ENCODE assay signal across 15 mouse cellular contexts in the genomic region with DNA sequence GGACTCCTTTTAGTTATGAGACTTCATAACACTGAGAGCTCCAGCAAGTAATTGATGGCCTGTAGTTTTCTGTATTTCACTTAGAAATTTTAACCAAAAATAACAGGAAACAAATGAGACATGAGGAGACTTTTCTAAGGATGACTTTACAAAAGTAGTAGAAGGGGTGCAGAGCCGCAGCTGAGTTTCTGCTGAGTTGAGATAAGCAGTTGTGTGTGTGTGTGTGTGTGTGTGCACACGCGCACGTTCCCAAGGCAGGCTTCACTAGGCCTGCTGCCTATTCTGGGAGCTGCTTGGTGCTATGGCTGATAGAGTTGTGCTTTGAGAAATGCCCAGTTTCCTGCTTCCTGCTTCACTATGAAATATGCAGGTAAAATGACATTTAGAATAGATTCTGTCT. TPM values are rescaled to one million over a fixed set of nuclear protein-coding genes. Genes with fewer than 3 reads are reported as not detected.
A peak's percentile ranks its signal among the peaks of the same experiment; 100 is the strongest.
DNase-seq lines count a peak whose midpoint lies in the region; ATAC-seq and TF ChIP-seq lines count a peak whose summit lies in the region.
"Had no signal": no experiment of that assay in that cellular context is flagged by ENCODE, and none has a peak within 500 bp of the region (broad histone marks: within the 10 kb centered on the region; RNA-seq: fewer than 3 reads in every experiment).

No protein-coding gene starts in this region.

- H3K36me3 ChIP-seq in heart, embryonic 11.5 days (ENCODE audit: control insufficient read depth, insufficient read depth, low read length): no peaks in the 10 kb centered on the region
- no peaks in the 10 kb centered on the region for H3K36me3 ChIP-seq in heart, adult 2 months (ENCODE audit: control insufficient read depth, insufficient read depth, low read length)
- no peaks in the 10 kb centered on the region for H3K36me3 ChIP-seq in liver, embryonic 11.5 days (ENCODE audit: control insufficient read depth, insufficient read depth, low read length)
- H3K36me3 ChIP-seq in stomach, embryonic 16.5 days (ENCODE audit: control insufficient read depth, insufficient read depth, low read length): no peaks in the 10 kb centered on the region
- H3K36me3 ChIP-seq: forebrain, embryonic 10.5 days had no signal

- intact Hi-C loops in heart, adult 2 months (cut with DNase I): no loop called here

- no peak for TF ChIP-seq EP300 in heart, adult 2 months (IDR thresholded peaks at IDR 0.05; ENCODE audit: insufficient read depth, low read depth, low read length)

- TF ChIP-seq CTCF in heart, adult 2 months (IDR thresholded peaks at IDR 0.05): no peak

- ATAC-seq in heart, embryonic 11.5 days (replicated peaks; ENCODE audit: insufficient number of reproducible peaks, low FRiP score, low TSS enrichment): peak; percentile 90
- peak; percentile 98 for ATAC-seq in liver, embryonic 11.5 days (replicated peaks; ENCODE audit: low FRiP score)
- peak; percentile 53; the same call in 1 of the 2 replicates for ATAC-seq in stomach, embryonic 16.5 days (ENCODE audit: insufficient read depth, low FRiP score)
- ATAC-seq: hindbrain, postnatal 0 days had no signal

- H3K4me2 ChIP-seq in heart, embryonic 11.5 days: no peak overlapping the region; the same call in 1 of the 2 replicates
- peak overlapping the region; percentile 41 for H3K4me2 ChIP-seq in liver, embryonic 11.5 days
- H3K4me2 ChIP-seq in stomach, embryonic 16.5 days (ENCODE audit: low read depth, low read length): no peak overlapping the region

- TF ChIP-seq POLR2A in heart, adult 2 months (IDR thresholded peaks at IDR 0.05; ENCODE audit: insufficient read depth, low read depth, low read length): no peak

- peaks cover 23% of the 10 kb centered on the region for H3K4me1 ChIP-seq in heart, embryonic 11.5 days (ENCODE audit: control insufficient read depth, insufficient read depth, low read length)
- no peaks in the 10 kb centered on the region for H3K4me1 ChIP-seq in heart, adult 2 months (ENCODE audit: control insufficient read depth, insufficient read depth, low read length)
- peaks cover 29% of the 10 kb centered on the region for H3K4me1 ChIP-seq in liver, embryonic 11.5 days (replicated peaks; ENCODE audit: control insufficient read depth, insufficient read depth, low read length)
- no peaks in the 10 kb centered on the region for H3K4me1 ChIP-seq in stomach, embryonic 16.5 days (ENCODE audit: control insufficient read depth, insufficient read depth, low read length)

- no peaks in the 10 kb centered on the region for H3K9me3 ChIP-seq in heart, embryonic 11.5 days (replicated peaks; ENCODE audit: control insufficient read depth, low read length)
- no peaks in the 10 kb centered on the region for H3K9me3 ChIP-seq in liver, embryonic 11.5 days (ENCODE audit: control insufficient read depth, low read length)
- no peaks in the 10 kb centered on the region for H3K9me3 ChIP-seq in stomach, embryonic 16.5 days (replicated peaks; ENCODE audit: control insufficient read depth, low read length)
- H3K9me3 ChIP-seq: forebrain, embryonic 10.5 days had no signal

- WGBS in heart, embryonic 11.5 days (ENCODE audit: insufficient replicate concordance): 25% methylated on average over 4 of the region's 4 CpGs
- 29% methylated on average over 4 of the region's 4 CpGs for WGBS in heart, adult 2 months
- 38% methylated on average over 4 of the region's 4 CpGs for WGBS in liver, embryonic 11.5 days
- WGBS in stomach, embryonic 16.5 days: 70% methylated on average over 4 of the region's 4 CpGs

- no peak overlapping the region for H3K4me3 ChIP-seq in heart, embryonic 11.5 days (ENCODE audit: low read depth, low read length)
- H3K4me3 ChIP-seq in heart, adult 2 months: no peak overlapping the region
- H3K4me3 ChIP-seq in liver, embryonic 11.5 days (ENCODE audit: low read depth, low read length): no peak overlapping the region
- H3K4me3 ChIP-seq in stomach, embryonic 16.5 days (replicated peaks; ENCODE audit: low read length): no peak overlapping the region
- H3K4me3 ChIP-seq: forebrain, embryonic 10.5 days had no signal

- H3K9ac ChIP-seq in heart, embryonic 11.5 days (ENCODE audit: low read depth, low read length): 0 out of 2 replicates have a peak overlapping the region, but pooled peaks have one; percentile 28
- H3K9ac ChIP-seq in heart, adult 2 months (ENCODE audit: low read depth, low read length): no peak overlapping the region
- H3K9ac ChIP-seq in liver, embryonic 11.5 days (ENCODE audit: low read depth, low read length): no peak overlapping the region
- H3K9ac ChIP-seq in stomach, embryonic 16.5 days (ENCODE audit: low read length): no peak overlapping the region

- no peak for DNase-seq in heart, adult 2 months
- DNase-seq in spleen, postnatal 10 days (ENCODE audit: low spot score in 2 of 2): peak; percentile 38 to 70
- DNase-seq in spleen, postnatal 14 days (ENCODE audit: low spot score in 2 of 2): no peak
- DNase-seq in liver, embryonic 11.5 days (ENCODE audit: low spot score): no peak
- no peak for DNase-seq in cerebellum, postnatal 10 days
- no peak for DNase-seq in left cerebral cortex, adult 18-20 months (ENCODE audit: low spot score in 2 of 2)
- DNase-seq: adrenal gland, adult 8-10 months; gastrocnemius, postnatal 10 days; kidney, postnatal 25 days; right cerebral cortex, postnatal 4 days; thymus, adult 18-20 months had no signal

- 0 out of 2 replicates have a peak, but pooled peaks cover 2% of the 10 kb centered on the region for H3K79me2 ChIP-seq in heart, adult 2 months (replicated peaks; ENCODE audit: control insufficient read depth, insufficient read depth, low read length)

- peak overlapping the region; percentile 79 for H3K27ac ChIP-seq in heart, embryonic 11.5 days (ENCODE audit: low read depth, low read length)
- H3K27ac ChIP-seq in heart, adult 2 months: no peak overlapping the region
- H3K27ac ChIP-seq in liver, embryonic 11.5 days (ENCODE audit: low read depth, low read length): peak overlapping the region; percentile 85
- H3K27ac ChIP-seq in stomach, embryonic 16.5 days (ENCODE audit: low read length): no peak overlapping the region
- H3K27ac ChIP-seq: forebrain, embryonic 10.5 days; hindbrain, postnatal 0 days had no signal

- H3K27me3 ChIP-seq in heart, embryonic 11.5 days (ENCODE audit: control insufficient read depth, insufficient read depth, low read length): no peaks in the 10 kb centered on the region
- no peaks in the 10 kb centered on the region for H3K27me3 ChIP-seq in heart, adult 2 months (ENCODE audit: control insufficient read depth, insufficient read depth, low read length)
- no peaks in the 10 kb centered on the region for H3K27me3 ChIP-seq in liver, embryonic 11.5 days (replicated peaks; ENCODE audit: control insufficient read depth, insufficient read depth, low read length)
- H3K27me3 ChIP-seq in stomach, embryonic 16.5 days (ENCODE audit: control insufficient read depth, insufficient read depth, low read length): no peaks in the 10 kb centered on the region

RNA-seq across cellular contexts. Expression of gene St7, which starts 50.6 kb away (rescaled TPM):
- 26.9 and 31.6 TPM in 2 replicates for polyA plus RNA-seq in heart, embryonic 11.5 days (2014; fragmentation: Nextera tagmentation; extraction: Ambion mirVana)
- 10 to 100 TPM; 16.9 to 19.5 TPM for total RNA-seq in heart, adult 2 months (2021)
- 12.0 and 18.3 TPM in 2 replicates for polyA plus RNA-seq in heart, adult 2 months (2012; rRNA removed)
- polyA plus RNA-seq in liver, embryonic 11.5 days (2014; fragmentation: Nextera tagmentation; extraction: Ambion mirVana): 16.9 and 18.6 TPM in 2 replicates
- 19.7 and 21.5 TPM in 2 replicates for polyA plus RNA-seq in stomach, embryonic 16.5 days (2015; fragmentation: Nextera tagmentation; extraction: Ambion mirVana)
- 10 to 100 TPM; 32.3 to 38.6 TPM for total RNA-seq in left cerebral cortex, adult 18-20 months (2021)

Comparison
In these comparisons a context has a peak if more than half of its experiments do, and no peak if none do; other contexts are left out.
1. H3K27ac ChIP-seq: peak in heart, embryonic 11.5 days (single experiment) and liver, embryonic 11.5 days (single experiment); none in heart, adult 2 months (single experiment) and stomach, embryonic 16.5 days (single experiment).
2. DNase-seq: peak in spleen, postnatal 10 days (2 of 2); none in heart, adult 2 months (0 of 2), spleen, postnatal 14 days (0 of 2), liver, embryonic 11.5 days (single experiment), cerebellum, postnatal 10 days (0 of 2) and left cerebral cortex, adult 18-20 months (0 of 2).
3. Peak in every context shown above with its lines, with median percentiles within 50 percentile points of each other: ATAC-seq.